Mouse (Mus musculus): ENCODE measurements around the gene Slc35b1.
"Not testable (repeated sequence)": the region's sequence is repeated elsewhere in the genome, so short reads cannot be mapped to it uniquely, and the experiment has no call there.

Gene Slc35b1

DNA sequence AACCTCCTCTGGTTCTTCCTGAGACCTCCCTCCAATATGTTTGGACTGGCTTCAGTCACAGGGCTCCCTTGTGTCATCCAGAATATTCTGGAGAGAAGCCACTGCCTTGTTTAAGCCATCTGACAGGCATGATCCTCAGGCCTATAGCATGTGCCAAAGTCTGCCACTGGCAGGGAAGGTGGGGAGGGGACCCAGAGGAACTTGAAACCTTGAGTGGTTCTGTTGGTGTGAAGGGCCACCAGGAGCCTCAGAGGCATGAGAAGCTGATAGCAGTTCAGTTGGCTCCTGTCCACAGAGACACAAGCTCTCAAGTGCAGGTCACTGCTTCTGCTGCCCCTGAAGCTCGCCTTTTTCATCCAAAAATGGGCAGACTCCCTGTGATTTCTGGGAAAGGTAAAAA, 12.1 kb downstream of the Slc35b1 start:
- DNase-seq = no peak

DNA sequence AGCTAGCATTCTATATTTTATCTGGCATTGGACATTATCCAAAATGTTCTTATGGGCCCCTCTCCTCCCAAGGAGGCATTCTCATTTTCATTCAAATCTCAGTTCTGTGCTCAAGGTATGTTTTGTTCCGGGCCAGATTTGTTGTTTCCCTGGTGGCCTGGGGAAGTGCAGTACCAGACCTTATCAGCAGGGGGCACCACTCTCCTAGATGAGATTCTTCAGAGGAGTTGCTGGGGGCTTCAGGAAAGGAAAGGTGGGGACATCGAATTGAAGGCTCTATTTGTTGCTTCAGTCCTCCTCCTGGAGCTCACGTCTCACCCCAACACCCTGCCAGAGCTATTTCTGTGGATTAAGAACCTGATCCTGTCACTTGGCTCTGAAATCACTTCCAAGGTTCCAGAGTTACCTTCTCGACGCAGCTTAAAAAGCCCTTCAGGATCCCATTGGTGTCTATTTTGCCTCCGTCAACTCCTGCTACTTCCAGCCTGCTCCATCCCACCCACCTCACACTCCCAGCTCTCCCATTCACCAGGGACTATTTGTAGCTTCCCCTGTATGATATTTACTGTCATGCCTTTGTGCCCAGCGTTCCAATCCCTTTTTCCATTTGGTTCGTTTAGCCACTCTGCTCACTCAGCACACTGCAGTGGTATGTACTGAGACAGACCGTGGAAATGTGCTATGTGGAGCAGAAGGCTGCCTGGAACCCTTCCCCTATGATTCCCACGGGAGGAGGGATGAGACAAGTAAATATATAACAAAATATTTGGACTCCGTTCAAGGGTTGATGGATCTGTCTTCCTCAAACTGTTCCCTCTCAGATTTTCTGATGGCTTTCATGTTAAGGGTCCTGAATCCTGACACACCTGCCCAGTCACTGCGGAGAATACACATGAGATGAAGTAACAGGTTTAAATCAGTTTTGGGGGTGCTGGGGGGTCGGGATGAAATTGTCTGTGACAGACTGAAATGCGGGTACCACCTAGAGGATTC, 13.6 kb downstream of the Slc35b1 start:
- DNase-seq = peak; percentile 72

GRCm38 (mm10) chr11:95399520-95400020, 15.1 kb downstream of the Slc35b1 start:
- no peak for DNase-seq

- no peak for DNase-seq
These were observed 17.1 kb downstream of the Slc35b1 start for GRCm38 (mm10) chr11:95401568-95401967.

- no peak for DNase-seq
These were observed 17.7 kb downstream of the Slc35b1 start for GRCm38 (mm10) chr11:95402196-95402595.

GRCm38 (mm10) chr11:95402658-95403101, 18.2 kb downstream of the Slc35b1 start:
- no peak for DNase-seq

- DNase-seq = no peak
These were observed 19.2 kb downstream of the Slc35b1 start for GRCm38 (mm10) chr11:95403382-95404340.

DNA sequence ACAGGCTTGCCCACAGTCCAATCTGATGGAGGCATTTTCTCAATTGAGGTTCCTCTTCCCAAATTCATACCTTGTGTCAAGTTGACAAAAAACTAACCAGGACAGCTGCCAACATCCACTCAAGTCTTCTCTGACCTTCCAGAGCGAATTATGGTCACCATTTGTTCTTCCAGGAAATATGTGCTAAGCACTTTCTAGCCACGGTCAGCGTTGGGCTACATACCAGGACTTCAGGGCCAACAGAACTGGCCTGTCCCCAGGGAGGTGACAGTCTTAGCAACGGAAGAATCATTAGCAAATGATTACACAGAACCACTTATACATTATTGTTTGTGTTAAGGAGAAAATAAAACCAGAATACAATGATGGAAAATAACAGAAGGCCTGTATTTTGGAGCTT, 21.3 kb downstream of the Slc35b1 start:
- no peak for DNase-seq

GRCm38 (mm10) chr11:95406398-95406797, 21.9 kb downstream of the Slc35b1 start:
- not testable (repeated sequence) for DNase-seq

DNA sequence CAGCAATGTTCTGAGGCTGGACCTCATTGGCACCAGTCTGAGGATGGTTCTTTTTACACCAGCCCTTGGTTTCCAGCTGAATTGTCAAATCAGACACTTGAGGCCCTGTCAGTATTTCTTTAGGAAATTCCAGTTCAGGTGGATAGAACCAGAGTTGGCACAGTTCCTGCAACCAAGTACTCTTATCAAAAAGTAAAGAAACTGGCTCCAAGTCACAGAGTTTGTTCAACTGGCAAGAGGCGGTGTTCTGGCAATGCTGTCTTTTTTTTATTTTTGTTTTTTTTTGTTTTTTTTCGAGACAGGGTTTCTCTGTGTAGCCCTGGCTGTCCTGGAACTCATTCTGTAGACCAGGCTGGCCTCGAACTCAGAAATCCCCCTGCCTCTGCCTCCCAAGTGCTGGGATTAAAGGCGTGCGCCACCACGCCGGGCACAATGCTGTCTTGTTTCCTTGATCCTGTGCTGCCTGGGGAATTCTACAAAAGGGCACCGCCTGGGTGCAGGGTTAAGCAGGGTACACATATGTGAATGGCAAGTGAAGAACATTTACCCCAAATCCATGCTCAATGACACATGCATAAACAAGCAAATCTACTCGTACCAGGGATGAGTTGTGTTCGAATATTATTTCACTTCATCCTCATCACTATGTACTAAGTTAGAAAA, 25.1 kb downstream of the Slc35b1 start:
- no peak for DNase-seq

- no peak for DNase-seq
These were observed 27.0 kb downstream of the Slc35b1 start for GRCm38 (mm10) chr11:95411453-95412013.

GRCm38 (mm10) chr11:95412615-95413014, 28.1 kb downstream of the Slc35b1 start:
- DNase-seq = no peak

GRCm38 (mm10) chr11:95413641-95414535, 29.4 kb downstream of the Slc35b1 start, which contains the start of gene Spop:
Spop (plus strand) TSS chr11:95414080.
- DNase-seq = peak; percentile 95

GRCm38 (mm10) chr11:95414536-95415161, 30.2 kb downstream of the Slc35b1 start:
- peak; percentile 97 for DNase-seq

GRCm38 (mm10) chr11:95415931-95416330, 31.4 kb downstream of the Slc35b1 start:
- DNase-seq = no peak

- DNase-seq = no peak
These were observed 32.8 kb downstream of the Slc35b1 start for GRCm38 (mm10) chr11:95417341-95417740.

- DNase-seq = no peak
These were observed 36.5 kb downstream of the Slc35b1 start for GRCm38 (mm10) chr11:95420880-95421435.

- DNase-seq = no peak
These were observed 39.0 kb downstream of the Slc35b1 start for GRCm38 (mm10) chr11:95423505-95423904.

GRCm38 (mm10) chr11:95431344-95431743, 46.9 kb downstream of the Slc35b1 start:
- DNase-seq = no peak

DNA sequence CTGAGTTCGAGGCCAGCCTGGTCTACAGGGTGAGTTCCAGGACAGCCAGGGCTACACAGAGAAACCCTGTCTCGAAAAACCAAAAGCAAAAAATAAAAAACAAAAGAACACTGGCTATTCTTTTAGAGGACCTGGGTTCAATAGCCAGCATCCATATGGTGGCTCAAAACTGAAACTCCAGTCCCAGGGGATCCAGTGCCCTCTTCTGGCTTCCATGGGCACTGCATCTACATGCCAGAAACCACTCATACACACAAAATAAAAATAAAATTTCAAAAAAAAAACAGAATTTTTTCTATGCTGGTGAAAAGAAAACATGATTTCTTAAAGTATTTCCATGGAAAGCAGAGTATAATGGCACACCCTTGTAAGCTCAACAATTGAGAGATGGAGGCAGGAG, 47.7 kb downstream of the Slc35b1 start:
- DNase-seq = peak; percentile 21

Measured in kidney, postnatal 14 days (tissue).